Mouse (Mus musculus): ENCODE measurements at regions not wholly inside any gene's neighbourhood (a gene's known extent, or its start where the extent isn't known, plus 50 kb on each side); places are given as distances from the start of the nearest gene placed in this dataset.

DNA sequence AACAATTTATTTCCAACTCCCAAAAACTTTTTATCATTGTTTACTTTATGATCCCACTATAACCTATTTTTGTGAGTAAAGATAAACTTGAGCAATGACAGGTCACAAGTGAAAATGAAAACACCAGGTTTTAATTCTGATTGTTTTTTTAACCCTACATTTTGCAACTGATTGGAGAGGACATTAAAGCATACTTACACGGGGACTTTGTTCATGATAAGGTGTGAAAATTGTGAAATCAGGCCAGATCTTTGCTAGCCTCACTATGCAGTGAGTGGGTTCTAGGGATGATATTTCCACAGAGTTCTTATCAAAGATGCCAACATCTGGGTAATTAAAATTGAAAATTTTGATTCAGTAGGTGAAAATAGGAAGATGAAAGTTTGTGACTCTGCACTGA, 56.6 kb upstream of the Apob start:
- no peak overlapping the region for H3K4me2 ChIP-seq (ENCODE audit: low read depth)
- no peak overlapping the region for H3K9ac ChIP-seq (replicated peaks)
- no peaks in the 10 kb centered on the region for H3K27me3 ChIP-seq (ENCODE audit: control insufficient read depth, insufficient read depth, low read length)
- DNase-seq (ENCODE audit: low read depth in 3 of 3, low spot score in 3 of 3) (no peak), ATAC-seq (ENCODE audit: insufficient read depth) (no peak)
- H3K36me3 ChIP-seq (replicated peaks; ENCODE audit: control insufficient read depth, insufficient read depth, low read depth), result no peaks in the 10 kb centered on the region
- TF ChIP-seq CTCF (IDR thresholded peaks at IDR 0.05; ENCODE audit: low read depth) (no peak), EP300 (IDR thresholded peaks at IDR 0.05; ENCODE audit: low read depth) (no peak)
- 44% methylated on average over 1 of the region's 1 CpGs for WGBS (ENCODE audit: insufficient replicate concordance)
- H3K27ac ChIP-seq, result no peak overlapping the region
- H3K9me3 ChIP-seq (ENCODE audit: control insufficient read depth, low read length), result no peaks in the 10 kb centered on the region
- H3K4me3 ChIP-seq (ENCODE audit: insufficient read depth in 1 of 2, low read depth in 2 of 2, low read length in 2 of 2), result no peak overlapping the region
- H3K4me1 ChIP-seq (replicated peaks; ENCODE audit: control insufficient read depth in 2 of 2, insufficient read depth in 2 of 2, low read length in 1 of 2), result peaks cover 0 to 4% of the 10 kb centered on the region in 2 experiments; a peak in 2 of 4 replicates

All from liver, embryonic 14.5 days (tissue).